Mouse (Mus musculus) erythroblast, embryonic 14.5 days (primary cell): ENCODE measurements around the gene Tcam1.

ENCODE experiments used
- GATA1 ChIP-seq: IDR thresholded peaks from 2 replicates; pipeline ENCODE4 v1.6.1; 2012; ENCODE audit warnings: low read length, inconsistent platforms, mixed read lengths
- TAL1 ChIP-seq: IDR thresholded peaks from 3 replicates; pipeline ENCODE4 v1.6.1; 2012; ENCODE audit warnings: low read length, inconsistent platforms, mixed read lengths

DNA sequence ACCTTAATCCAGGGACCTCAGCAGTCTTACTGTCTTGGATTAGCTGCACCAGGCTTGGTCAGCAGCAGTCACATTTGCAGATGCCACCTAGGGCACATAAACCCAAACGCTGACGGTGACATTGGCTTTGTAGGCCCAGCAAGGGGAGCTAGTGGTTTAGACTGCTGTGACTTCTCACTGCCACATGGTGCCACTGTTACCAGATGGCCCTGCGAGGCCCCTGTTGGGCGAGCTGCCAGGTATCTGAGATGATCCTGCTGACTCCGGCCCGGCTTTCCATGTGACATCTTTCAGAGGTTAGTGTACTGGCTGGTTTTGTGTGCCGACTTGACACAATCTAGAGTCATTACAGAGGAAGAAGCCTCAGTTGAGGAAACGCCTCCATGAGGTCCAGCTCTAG, 12.9 kb downstream of the Tcam1 start:
- TF ChIP-seq GATA1, result no peak
- TF ChIP-seq TAL1, result no peak
